Mouse (Mus musculus) hindbrain, postnatal 0 days (tissue): ENCODE results near the gene Pmp22. TPM values are rescaled to one million over a fixed set of nuclear protein-coding genes. Genes with fewer than 3 reads are reported as not detected.

Experiments
- ATAC-seq: fragments of 200-750 bp; cut with Nextera tagmentation; 2 replicates; pipeline ENCODE4 v1.8.0; 2017; ENCODE audit warnings: mild to moderate bottlenecking, moderate TSS enrichment, moderate library complexity
- DNase-seq: peaks from one replicate; pipeline ENCODE4 v3.0.0-alpha.2; 2015; ENCODE audit warnings: low spot score
- H3K27ac ChIP-seq: fragments of 300-500 bp; sonication (generic); 2 replicates; pipeline ENCODE4 v1.5.1; 2014; ENCODE audit warnings: mild to moderate bottlenecking
- H3K27me3 ChIP-seq: fragments of 300-500 bp; sonication (generic); 2 replicates; pipeline ENCODE4 v1.6.1; 2014; ENCODE audit warnings: low read length, mixed read lengths; ENCODE audit not compliant: insufficient read depth
- H3K36me3 ChIP-seq: fragments of 300-500 bp; sonication (generic); 2 replicates; pipeline ENCODE4 v1.6.1; 2014; ENCODE audit warnings: low read length, mixed read lengths; ENCODE audit not compliant: insufficient read depth
- H3K4me1 ChIP-seq: fragments of 300-500 bp; sonication (generic); 2 replicates; pipeline ENCODE4 v1.6.1; 2014; ENCODE audit warnings: antibody characterized with exemption, low read length, mixed read lengths; ENCODE audit not compliant: insufficient read depth
- H3K4me2 ChIP-seq: fragments of 300-500 bp; sonication (generic); 2 replicates; pipeline ENCODE4 v1.6.1; 2014; ENCODE audit warnings: low read depth, mild to moderate bottlenecking, low read length, moderate library complexity, mixed read lengths
- H3K4me3 ChIP-seq: fragments of 300-500 bp; sonication (generic); 2 replicates; pipeline ENCODE4 v1.5.1; 2014; ENCODE audit warnings: low read length
- H3K9ac ChIP-seq: fragments of 300-500 bp; sonication (generic); replicated peaks from 2 replicates; pipeline ENCODE4 v1.6.1; 2014; ENCODE audit warnings: mild to moderate bottlenecking, low read length, moderate library complexity, mixed read lengths
- H3K9me3 ChIP-seq: fragments of 300-500 bp; sonication (generic); 2 replicates; pipeline ENCODE4 v1.6.1; 2016; ENCODE audit warnings: low read length, mixed read lengths
- CTCF ChIP-seq: IDR thresholded peaks from 2 replicates; pipeline ENCODE4 v1.5.1; 2016; ENCODE audit warnings: antibody characterized with exemption, control low read depth, low read depth
- WGBS: fragments of 180-500 bp; shearing (Covaris S2); extraction: QIAGEN DNeasy Blood & Tissue Kit; methylation state at CpG from one replicate; pipeline ENCODE4 v1.1.7; 2014; 5-methylcytosine and 5-hydroxymethylcytosine counted together
- polyA plus RNA-seq: library from polyadenylated mRNA; unstranded; fragments of >200 nt; fragmentation: Nextera tagmentation; extraction: Ambion mirVana; gene quantifications from 2 replicates; pipeline ENCODE4 v1.2.1, GENCODE M21; 2015
- total RNA-seq: library from RNA; depleted of rRNA; stranded (reverse); fragments of >200 nt; gene quantifications from 2 replicates; pipeline ENCODE4 v1.2.3, GENCODE M21; 2014

The Pmp22 gene
- total and polyA plus RNA-seq, 2 experiments from 2014 or later = 44.1 to 74.2 TPM

GRCm38 (mm10) chr11:63146601-63147000 lies 17.8 kb downstream of the Pmp22 start:
- Histone ChIP-seq H3K4me3 (no peak overlapping the region), H3K36me3 (0 out of 2 replicates have a peak, but pooled peaks cover 2% of the 10 kb centered on the region), H3K4me1 (no peaks in the 10 kb centered on the region), H3K4me2 (no peak overlapping the region), H3K9me3 (no peaks in the 10 kb centered on the region), H3K27me3 (no peaks in the 10 kb centered on the region), H3K9ac (no peak overlapping the region), H3K27ac (no peak overlapping the region)
- WGBS = 82% methylated on average over 7 of the region's 7 CpGs
- ATAC-seq = no peak
- DNase-seq = no peak
- no peak for TF ChIP-seq CTCF

GRCm38 (mm10) chr11:63148276-63148675 lies 19.5 kb downstream of the Pmp22 start:
- H3K4me2 ChIP-seq = no peak overlapping the region
- no peaks in the 10 kb centered on the region for H3K4me1 ChIP-seq
- H3K4me3 ChIP-seq = no peak overlapping the region
- no peaks in the 10 kb centered on the region for H3K27me3 ChIP-seq
- H3K27ac ChIP-seq = no peak overlapping the region
- no peak for TF ChIP-seq CTCF
- no peaks in the 10 kb centered on the region for H3K9me3 ChIP-seq
- 80% methylated on average over 3 of the region's 3 CpGs for WGBS
- ATAC-seq = no peak
- no peak overlapping the region for H3K9ac ChIP-seq
- peaks cover 9% of the 10 kb centered on the region; the same call in 1 of the 2 replicates for H3K36me3 ChIP-seq
- DNase-seq = no peak

- TF ChIP-seq CTCF = no peak
- Histone ChIP-seq H3K36me3 (peaks cover 10% of the 10 kb centered on the region; the same call in 1 of the 2 replicates), H3K9me3 (no peaks in the 10 kb centered on the region), H3K27me3 (no peaks in the 10 kb centered on the region), H3K4me3 (no peak overlapping the region), H3K9ac (no peak overlapping the region), H3K4me1 (no peaks in the 10 kb centered on the region), H3K4me2 (no peak overlapping the region), H3K27ac (no peak overlapping the region)
- 78% methylated on average over 5 of the region's 5 CpGs for WGBS
- ATAC-seq (no peak), DNase-seq (no peak)
Observed at GRCm38 (mm10) chr11:63151857-63152256, 23.1 kb downstream of the Pmp22 start.

- no peak for TF ChIP-seq CTCF
- Histone ChIP-seq H3K4me2 (no peak overlapping the region), H3K4me3 (no peak overlapping the region), H3K9ac (no peak overlapping the region), H3K4me1 (no peaks in the 10 kb centered on the region), H3K36me3 (peaks cover 3% of the 10 kb centered on the region; the same call in 1 of the 2 replicates), H3K27ac (no peak overlapping the region), H3K9me3 (no peaks in the 10 kb centered on the region), H3K27me3 (no peaks in the 10 kb centered on the region)
- ATAC-seq (no peak), DNase-seq (no peak)
- WGBS = 78% methylated on average over 4 of the region's 4 CpGs
Observed at GRCm38 (mm10) chr11:63157117-63157516, 28.3 kb downstream of the Pmp22 start.

GRCm38 (mm10) chr11:63160926-63161325 lies 32.1 kb downstream of the Pmp22 start:
- H3K9ac ChIP-seq = no peak overlapping the region
- no peak overlapping the region for H3K27ac ChIP-seq
- H3K27me3 ChIP-seq = no peaks in the 10 kb centered on the region
- H3K4me3 ChIP-seq = no peak overlapping the region
- ATAC-seq (no peak), DNase-seq (no peak)
- H3K4me2 ChIP-seq = no peak overlapping the region
- no peaks in the 10 kb centered on the region for H3K9me3 ChIP-seq
- TF ChIP-seq CTCF = no peak
- H3K36me3 ChIP-seq = no peaks in the 10 kb centered on the region
- no peaks in the 10 kb centered on the region for H3K4me1 ChIP-seq

GRCm38 (mm10) chr11:63162806-63163205 lies 34.0 kb downstream of the Pmp22 start:
- Histone ChIP-seq H3K9ac (no peak overlapping the region), H3K4me2 (no peak overlapping the region), H3K27ac (no peak overlapping the region), H3K9me3 (no peaks in the 10 kb centered on the region), H3K36me3 (no peaks in the 10 kb centered on the region), H3K4me1 (no peaks in the 10 kb centered on the region), H3K4me3 (no peak overlapping the region), H3K27me3 (no peaks in the 10 kb centered on the region)
- no peak for TF ChIP-seq CTCF
- ATAC-seq = no peak
- 85% methylated on average over 2 of the region's 2 CpGs for WGBS
- DNase-seq = no peak

GRCm38 (mm10) chr11:63163550-63163949 lies 34.8 kb downstream of the Pmp22 start:
- Histone ChIP-seq H3K36me3 (no peaks in the 10 kb centered on the region), H3K9me3 (no peaks in the 10 kb centered on the region), H3K27me3 (no peaks in the 10 kb centered on the region), H3K4me2 (no peak overlapping the region), H3K27ac (no peak overlapping the region), H3K9ac (no peak overlapping the region), H3K4me3 (no peak overlapping the region), H3K4me1 (no peaks in the 10 kb centered on the region)
- TF ChIP-seq CTCF = no peak
- WGBS = 85% methylated on average over 8 of the region's 8 CpGs
- DNase-seq (no peak), ATAC-seq (no peak)
